Mouse (Mus musculus) ES-Bruce4 (cell line): ENCODE measurements around the gene Gm10803. TPM values are rescaled to one million over a fixed set of nuclear protein-coding genes. Genes with fewer than 3 reads are reported as not detected.

Experiments
- H3K27ac ChIP-seq: 2 replicates; pipeline ENCODE4 v1.5.1; 2012; ENCODE audit warnings: low read length, inconsistent platforms; ENCODE audit not compliant: insufficient read depth
- H3K27me3 ChIP-seq: 2 replicates; pipeline ENCODE4 v1.6.1; 2012; ENCODE audit warnings: mild to moderate bottlenecking, low read length, inconsistent platforms; ENCODE audit not compliant: control insufficient read depth, poor library complexity, insufficient read depth, severe bottlenecking
- H3K36me3 ChIP-seq: 2 replicates; pipeline ENCODE4 v1.6.1; 2012; ENCODE audit warnings: inconsistent platforms, mild to moderate bottlenecking, low read length, moderate library complexity; ENCODE audit not compliant: control insufficient read depth, poor library complexity, insufficient read depth, severe bottlenecking
- H3K4me1 ChIP-seq: one replicate; pipeline ENCODE4 v1.8.1; 2011; ENCODE audit warnings: low read length; ENCODE audit not compliant: control insufficient read depth, insufficient read depth
- H3K4me3 ChIP-seq: 2 replicates; pipeline ENCODE4 v1.5.1; 2011; ENCODE audit warnings: low read depth, mild to moderate bottlenecking, low read length
- H3K9ac ChIP-seq: 2 replicates; pipeline ENCODE4 v1.6.1; 2012; ENCODE audit warnings: low read depth, mild to moderate bottlenecking, inconsistent platforms; ENCODE audit not compliant: poor library complexity, severe bottlenecking
- H3K9me3 ChIP-seq: replicated peaks from 2 replicates; pipeline ENCODE4 v1.6.1; 2012; ENCODE audit warnings: mild to moderate bottlenecking, low read length, inconsistent platforms; ENCODE audit not compliant: control insufficient read depth, poor library complexity, insufficient read depth, severe bottlenecking
- CTCF ChIP-seq: IDR thresholded peaks from one replicate; pipeline ENCODE4 v1.8.1; 2011; ENCODE audit warnings: low read depth, low read length
- EP300 ChIP-seq: IDR thresholded peaks from 2 replicates; pipeline ENCODE4 v1.6.1; 2011; ENCODE audit warnings: low read depth, low read length; ENCODE audit not compliant: insufficient read depth
- POLR2A ChIP-seq: IDR thresholded peaks from one replicate; pipeline ENCODE4 v1.8.1; 2011; ENCODE audit warnings: low read length; ENCODE audit not compliant: insufficient read depth
- polyA plus RNA-seq: library from polyadenylated mRNA; stranded (reverse); fragments of >200 nt; gene quantifications from 2 replicates; pipeline ENCODE4 v1.2.4, GENCODE M21; 2011; ENCODE audit warnings: low read depth; ENCODE audit not compliant: missing spikeins, insufficient read depth, insufficient read length

Gene Gm10803
- polyA plus RNA-seq, 1 experiment, result not detected

DNA sequence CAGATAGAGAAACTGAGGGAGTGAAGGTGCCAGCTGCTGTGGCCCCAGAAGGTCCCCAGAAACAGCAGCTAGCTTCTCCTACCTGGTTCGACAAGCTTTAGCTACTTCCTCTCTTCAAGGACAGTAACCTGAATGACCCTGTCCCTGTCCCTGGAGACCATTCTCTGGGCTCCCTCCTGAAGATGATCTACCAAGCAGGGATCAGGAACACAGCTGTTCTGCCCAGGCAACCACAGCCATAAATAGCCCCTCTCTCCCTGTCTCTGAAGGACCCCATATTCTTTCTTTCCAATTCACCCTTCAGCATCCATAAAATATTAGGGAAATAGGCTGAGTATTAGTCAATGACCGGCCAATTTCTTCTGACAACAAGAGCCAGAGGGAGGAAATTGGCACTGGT lies 18.6 kb upstream of the Gm10803 start:
- no peak overlapping the region for H3K4me3 ChIP-seq
- H3K27me3 ChIP-seq, result no peaks in the 10 kb centered on the region
- no peak overlapping the region for H3K9ac ChIP-seq
- no peaks in the 10 kb centered on the region for H3K36me3 ChIP-seq
- no peak for TF ChIP-seq CTCF
- no peaks in the 10 kb centered on the region for H3K9me3 ChIP-seq
- H3K27ac ChIP-seq, result no peak overlapping the region
- H3K4me1 ChIP-seq, result no peaks in the 10 kb centered on the region

DNA sequence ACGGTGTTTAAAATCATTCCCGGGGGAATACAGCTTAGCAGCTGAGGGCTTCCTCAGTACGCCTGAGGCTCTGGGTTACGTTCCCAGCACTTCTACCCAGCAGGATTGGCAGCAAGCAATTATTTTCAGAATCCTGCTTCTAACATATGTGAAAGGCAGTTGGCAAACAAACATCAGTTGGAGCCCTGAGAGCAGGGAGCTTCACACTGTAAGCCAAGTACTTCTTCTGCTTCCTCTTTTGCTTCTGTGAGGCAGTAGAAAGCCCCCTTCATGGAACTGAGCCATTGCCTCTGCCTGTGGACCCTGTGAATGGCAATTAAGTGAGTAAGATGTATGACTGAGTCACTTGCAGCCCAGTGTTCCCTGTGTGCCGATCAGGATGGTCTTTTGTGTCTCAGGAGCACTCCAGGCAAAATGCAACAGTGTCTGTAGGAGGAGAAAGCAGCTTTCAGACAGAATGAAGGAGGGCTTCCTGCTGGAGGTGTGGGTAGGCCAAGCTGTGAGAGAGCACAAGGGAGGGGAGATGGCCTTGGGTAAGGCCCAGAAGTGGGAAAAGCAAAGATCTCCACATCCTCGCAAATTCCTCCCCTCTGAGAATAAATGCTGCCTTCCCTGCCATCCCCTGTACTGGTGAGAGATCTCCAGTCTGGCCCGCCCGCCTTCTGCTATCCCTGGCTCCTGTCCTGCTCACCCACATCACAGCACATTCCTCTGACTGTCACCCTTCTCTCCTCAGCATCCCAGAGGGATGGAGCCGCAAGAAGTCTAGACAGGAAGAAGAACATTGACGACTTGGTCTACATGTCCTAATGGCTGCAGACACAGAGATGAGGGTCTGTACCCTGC lies 7.5 kb upstream of the Gm10803 start:
- H3K27ac ChIP-seq, result no peak overlapping the region
- TF ChIP-seq CTCF (no peak), EP300 (no peak), POLR2A (no peak)
- H3K4me1 ChIP-seq, result no peaks in the 10 kb centered on the region
- H3K9ac ChIP-seq, result no peak overlapping the region
- H3K4me3 ChIP-seq, result no peak overlapping the region
- H3K9me3 ChIP-seq, result no peaks in the 10 kb centered on the region
- H3K27me3 ChIP-seq, result no peaks in the 10 kb centered on the region
- no peaks in the 10 kb centered on the region for H3K36me3 ChIP-seq

DNA sequence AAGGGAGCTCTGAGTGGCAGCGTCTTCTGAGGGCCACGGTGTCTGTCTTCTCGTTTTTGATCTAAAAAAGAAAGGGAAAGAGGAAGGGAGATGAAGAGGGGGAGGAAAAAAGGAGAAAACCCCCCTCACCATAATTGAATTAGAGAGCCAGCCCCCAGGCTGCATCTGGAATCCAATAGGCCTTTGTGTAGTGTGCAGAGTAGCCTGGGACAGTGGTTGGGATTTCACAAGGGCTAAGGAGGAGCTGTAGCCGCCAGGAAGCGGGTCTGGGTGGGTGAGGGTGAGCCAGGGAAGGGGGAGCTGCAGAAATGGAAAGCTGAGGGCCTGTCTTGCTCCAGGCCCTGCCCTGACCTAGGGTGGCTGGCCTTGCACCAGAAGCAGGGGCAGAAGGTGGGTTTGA lies 6.5 kb upstream of the Gm10803 start:
- Histone ChIP-seq H3K4me3 (no peak overlapping the region), H3K36me3 (no peaks in the 10 kb centered on the region), H3K27ac (no peak overlapping the region), H3K9ac (no peak overlapping the region), H3K9me3 (no peaks in the 10 kb centered on the region), H3K4me1 (no peaks in the 10 kb centered on the region), H3K27me3 (no peaks in the 10 kb centered on the region)
- no peak for TF ChIP-seq CTCF
- no peak for TF ChIP-seq POLR2A

DNA sequence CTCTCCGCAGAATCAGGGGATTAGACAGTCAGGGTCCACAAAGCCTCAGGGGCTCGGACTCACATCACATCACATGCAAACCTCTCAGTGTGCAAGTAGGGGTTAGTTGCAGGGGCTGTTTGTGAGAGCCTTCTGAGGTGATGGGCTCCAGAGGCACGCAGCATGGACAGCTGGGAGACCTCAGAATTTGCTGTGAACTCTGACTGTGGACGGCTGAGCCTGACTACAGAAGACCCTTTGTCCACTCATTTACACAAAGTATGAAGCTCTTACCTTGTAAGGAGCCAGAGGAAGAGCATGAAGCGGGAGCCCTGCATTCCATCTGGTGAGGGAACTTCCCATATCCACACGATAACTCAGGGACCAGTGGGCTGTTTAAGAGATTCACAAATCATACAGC lies 5.3 kb downstream of the Gm10803 start:
- no peak for TF ChIP-seq EP300
- no peak for TF ChIP-seq POLR2A
- no peak for TF ChIP-seq CTCF
- Histone ChIP-seq H3K4me1 (no peaks in the 10 kb centered on the region), H3K36me3 (no peaks in the 10 kb centered on the region), H3K4me3 (no peak overlapping the region), H3K27ac (no peak overlapping the region), H3K27me3 (no peaks in the 10 kb centered on the region), H3K9ac (no peak overlapping the region), H3K9me3 (no peaks in the 10 kb centered on the region)

DNA sequence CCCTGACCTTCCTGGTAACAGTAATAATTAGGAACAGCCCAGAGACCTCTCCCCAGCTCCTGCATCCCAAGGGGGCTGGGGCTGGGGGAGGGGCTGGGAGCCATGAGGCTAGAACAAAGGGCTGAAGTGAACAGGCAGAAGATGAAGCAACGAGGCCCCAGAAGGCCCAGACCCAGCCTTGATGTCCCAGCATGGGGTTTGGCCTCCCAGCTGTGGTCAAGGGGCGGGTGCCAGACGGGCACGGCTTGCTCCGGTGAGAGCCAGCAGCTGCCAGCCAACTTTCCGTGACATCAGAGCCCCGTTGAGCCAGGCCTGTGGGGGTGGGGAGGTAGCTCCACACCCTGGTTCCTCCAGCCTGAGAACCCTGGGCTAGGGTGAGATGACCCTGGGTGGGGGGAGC lies 7.3 kb downstream of the Gm10803 start:
- TF ChIP-seq CTCF (no peak), POLR2A (no peak), EP300 (no peak)
- H3K4me1 ChIP-seq, result no peaks in the 10 kb centered on the region
- no peak overlapping the region for H3K27ac ChIP-seq
- no peaks in the 10 kb centered on the region for H3K27me3 ChIP-seq
- no peak overlapping the region for H3K4me3 ChIP-seq
- H3K36me3 ChIP-seq, result no peaks in the 10 kb centered on the region
- H3K9ac ChIP-seq, result no peak overlapping the region
- H3K9me3 ChIP-seq, result no peaks in the 10 kb centered on the region

DNA sequence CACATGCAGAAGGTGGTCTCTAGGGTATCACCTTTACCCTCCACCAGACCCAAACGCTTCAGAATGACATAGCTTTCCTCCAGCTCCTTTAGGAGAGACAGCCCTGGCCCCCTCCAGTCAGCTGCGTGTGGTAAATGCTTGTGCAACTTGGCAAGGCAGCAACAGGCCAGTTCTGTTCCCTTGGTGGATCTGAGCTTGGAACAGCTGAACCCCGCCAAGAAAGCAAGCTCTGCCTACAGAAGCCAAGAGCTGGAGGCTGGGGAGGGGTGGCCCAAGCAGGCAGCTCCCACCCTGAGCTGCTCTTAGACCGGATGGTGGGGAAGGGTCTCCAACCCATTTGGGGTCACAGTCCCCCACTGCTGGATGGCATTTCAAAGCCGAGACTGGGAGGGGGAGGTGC lies 12.2 kb downstream of the Gm10803 start:
- Histone ChIP-seq H3K27me3 (no peaks in the 10 kb centered on the region), H3K27ac (no peak overlapping the region), H3K36me3 (no peaks in the 10 kb centered on the region), H3K9ac (no peak overlapping the region), H3K4me1 (no peaks in the 10 kb centered on the region), H3K9me3 (no peaks in the 10 kb centered on the region), H3K4me3 (no peak overlapping the region)
- TF ChIP-seq CTCF (no peak), POLR2A (no peak), EP300 (no peak)
